Mouse (Mus musculus): Measurements from ENCODE around the gene Hnrnpk.
"Not testable (repeated sequence)": the region's sequence is repeated elsewhere in the genome, so short reads cannot be mapped to it uniquely, and the experiment has no call there.

The Hnrnpk gene

DNA sequence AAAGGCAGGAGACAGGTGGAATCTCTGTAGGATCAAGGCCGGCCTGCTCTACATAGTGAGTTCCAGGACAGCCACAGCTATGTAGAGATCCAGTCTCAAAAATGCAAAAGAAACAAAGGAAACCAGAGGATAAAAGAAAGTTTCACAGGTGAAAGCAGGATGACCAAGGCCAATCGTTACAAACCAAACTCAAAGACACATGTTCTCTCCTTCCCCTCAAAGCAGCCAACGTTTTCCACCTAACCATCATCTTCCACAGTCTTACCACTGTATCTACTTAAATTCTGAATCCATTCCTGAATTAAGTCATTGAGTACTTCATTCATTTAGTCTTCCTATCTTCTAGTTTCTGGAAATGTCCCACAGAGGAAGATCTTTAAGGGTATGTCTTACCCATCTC lies 14.8 kb downstream of the Hnrnpk start:
- DNase-seq = no peak

GRCm38 (mm10) chr13:58387948-58388347 lies 15.2 kb downstream of the Hnrnpk start:
- DNase-seq = peak; percentile 79

DNA sequence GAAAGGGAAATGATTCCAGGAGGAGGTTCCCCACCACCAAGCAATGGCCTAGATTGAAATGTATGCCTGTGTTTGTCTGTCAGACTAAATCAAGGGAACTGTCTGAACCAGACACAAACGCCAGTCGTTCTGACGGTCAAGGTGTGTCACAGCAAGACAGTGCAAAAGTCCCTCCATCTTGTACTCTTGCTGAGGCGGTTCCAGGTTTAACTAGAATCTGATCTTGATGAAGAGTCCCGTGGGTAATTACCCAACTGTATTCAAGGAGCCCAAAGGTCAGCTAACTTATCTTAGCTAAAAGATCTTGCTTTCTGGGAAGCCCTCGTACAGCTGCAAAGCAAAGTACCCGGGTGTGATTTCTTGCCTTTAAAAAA lies 17.6 kb downstream of the Hnrnpk start:
- DNase-seq = no peak

GRCm38 (mm10) chr13:58384779-58385546 lies 18.2 kb downstream of the Hnrnpk start, which contains the start of gene 2210016F16Rik:
Gene 2210016F16Rik, minus strand, starts transcription at chr13:58385225.
- peak; percentile 87 for DNase-seq

- DNase-seq = no peak
Measured at GRCm38 (mm10) chr13:58384371-58384770, 18.8 kb downstream of the Hnrnpk start.

GRCm38 (mm10) chr13:58373153-58373470 lies 30.0 kb downstream of the Hnrnpk start:
- DNase-seq = no peak

DNA sequence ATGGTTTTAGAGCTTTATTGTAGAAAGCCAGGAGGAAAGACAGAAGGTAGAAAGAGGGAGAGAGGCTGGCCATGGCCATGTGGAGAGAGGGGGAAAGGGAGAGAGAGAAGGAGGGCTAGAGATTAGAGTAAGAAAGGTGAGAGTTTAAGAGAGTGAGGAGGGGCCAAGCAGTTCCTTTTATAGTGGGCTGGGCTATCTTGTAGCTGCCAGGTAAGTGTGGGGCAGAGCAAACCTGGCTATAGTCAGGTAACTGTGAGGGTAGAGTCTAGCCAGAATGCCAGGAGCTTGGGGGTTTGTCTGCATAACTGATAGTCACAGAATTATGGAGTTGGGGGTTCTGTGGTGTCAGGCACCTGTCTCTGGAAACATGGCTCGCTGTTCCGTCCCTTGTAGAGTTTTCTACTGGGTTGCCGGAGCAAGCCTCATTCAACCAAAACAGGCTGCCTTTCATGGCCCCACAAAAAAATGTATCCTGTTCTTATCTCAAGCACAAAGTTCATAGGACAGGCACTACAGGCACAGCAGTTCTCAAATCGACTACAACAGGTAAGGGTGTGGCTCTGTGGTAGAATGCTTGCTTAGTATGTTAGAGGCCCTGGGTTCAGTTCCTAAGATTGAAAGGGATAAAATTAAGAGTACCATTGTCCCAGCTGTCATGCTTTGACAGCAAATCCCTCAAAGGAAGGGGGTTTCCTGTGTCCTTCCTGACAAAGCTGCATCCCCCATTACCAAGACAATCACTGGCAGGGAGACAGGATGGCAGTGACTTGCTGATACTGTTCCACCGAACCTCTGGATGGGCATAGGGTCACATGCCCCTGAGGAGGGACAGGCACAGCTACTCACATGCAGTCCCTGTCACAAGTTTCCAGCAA lies 30.6 kb downstream of the Hnrnpk start:
- DNase-seq = no peak

DNA sequence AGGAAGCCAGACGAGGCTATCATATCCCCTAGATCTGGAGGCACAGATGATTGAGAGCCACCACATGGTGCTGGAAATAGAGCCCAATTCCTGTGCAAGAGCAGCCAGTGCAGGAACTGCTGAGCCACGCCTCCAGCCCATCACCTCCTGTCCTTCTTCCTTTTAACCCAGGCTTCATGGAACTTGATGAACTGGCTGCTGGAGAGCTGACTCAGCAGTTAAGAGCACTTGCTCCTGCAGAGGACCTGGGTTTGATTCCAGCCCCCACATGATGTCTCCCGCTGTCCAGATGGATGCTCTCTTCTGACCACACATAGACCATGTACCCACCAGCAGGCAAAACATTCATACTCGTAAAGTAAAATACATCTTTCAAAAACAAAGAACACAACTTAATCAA lies 34.3 kb downstream of the Hnrnpk start:
- no peak for DNase-seq

- DNase-seq = no peak
Measured at GRCm38 (mm10) chr13:58367641-58368040, 35.5 kb downstream of the Hnrnpk start.

DNA sequence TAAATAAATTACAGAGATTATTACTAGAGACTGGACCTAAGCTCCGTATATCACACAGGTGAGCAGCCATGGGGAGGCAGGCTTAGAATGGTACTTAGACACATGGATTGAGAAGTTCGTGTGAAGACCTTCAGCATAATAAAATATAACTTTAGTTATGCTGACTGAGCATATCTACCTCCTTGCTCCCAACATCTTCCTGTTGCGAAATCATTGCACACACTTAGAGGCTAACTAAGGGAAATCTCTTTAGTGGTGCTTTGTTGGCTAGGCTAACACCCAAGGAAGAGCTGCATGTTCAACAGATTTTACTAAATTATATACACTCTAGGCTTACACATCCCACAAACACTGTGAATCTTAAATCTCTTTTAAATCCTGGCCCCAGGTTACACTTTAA lies 36.8 kb downstream of the Hnrnpk start:
- no peak for DNase-seq

- not testable (repeated sequence) for DNase-seq
Measured at GRCm38 (mm10) chr13:58365179-58365578, 38.0 kb downstream of the Hnrnpk start.

- no peak for DNase-seq
Measured at GRCm38 (mm10) chr13:58364353-58365175, 38.6 kb downstream of the Hnrnpk start.

DNA sequence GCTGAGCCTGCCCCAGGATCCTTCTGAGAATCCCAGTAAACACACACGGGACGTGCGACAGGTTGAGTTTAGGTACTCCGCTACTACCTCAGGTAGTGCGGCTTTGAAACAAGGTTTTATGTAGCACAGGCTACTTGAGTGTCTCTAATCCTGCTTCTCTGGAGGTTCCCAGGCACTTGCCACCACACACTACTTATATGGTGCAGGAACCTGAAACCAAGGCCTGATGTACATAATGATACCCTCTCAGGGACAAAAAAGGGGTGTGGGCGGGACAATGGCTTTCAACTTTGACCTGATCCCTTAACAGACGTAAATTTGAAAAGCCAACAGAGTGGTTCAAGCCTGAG lies 43.9 kb downstream of the Hnrnpk start:
- no peak for DNase-seq

GRCm38 (mm10) chr13:58358629-58359303 lies 44.4 kb downstream of the Hnrnpk start, which contains the start of gene Kif27:
Gene Kif27, minus strand, starts transcription at chr13:58359122.
- DNase-seq = peak; percentile 93

GRCm38 (mm10) chr13:58352996-58353395 lies 50.1 kb downstream of the Hnrnpk start:
- DNase-seq = no peak

GRCm38 (mm10) chr13:58350606-58351005 lies 52.5 kb downstream of the Hnrnpk start:
- no peak for DNase-seq

DNA sequence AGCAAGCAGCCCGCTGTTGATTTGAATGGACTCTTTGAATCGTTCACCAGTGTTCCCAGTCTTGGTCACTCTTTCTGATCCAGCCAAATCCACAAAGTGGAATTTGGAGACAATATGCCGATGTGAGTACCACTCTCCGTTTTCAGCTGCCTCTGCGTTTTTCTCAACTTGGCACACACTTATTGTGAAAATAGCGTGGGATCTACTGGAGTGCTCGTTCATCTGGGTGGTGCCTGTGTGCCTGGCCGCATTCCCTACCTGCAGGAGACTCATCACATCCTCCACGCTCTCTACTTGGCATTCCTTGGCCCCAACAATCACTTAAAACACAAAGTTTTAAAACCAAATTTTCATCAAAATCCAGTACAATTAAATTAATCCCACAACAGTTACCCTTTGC lies 58.6 kb downstream of the Hnrnpk start:
- DNase-seq = no peak

Data from embryo, embryonic 11 days (tissue).